Mouse (Mus musculus): ENCODE measurements at regions not wholly inside any gene's neighbourhood (a gene's known extent, or its start where the extent isn't known, plus 50 kb on each side); places are given as distances from the start of the nearest gene placed in this dataset.

DNA sequence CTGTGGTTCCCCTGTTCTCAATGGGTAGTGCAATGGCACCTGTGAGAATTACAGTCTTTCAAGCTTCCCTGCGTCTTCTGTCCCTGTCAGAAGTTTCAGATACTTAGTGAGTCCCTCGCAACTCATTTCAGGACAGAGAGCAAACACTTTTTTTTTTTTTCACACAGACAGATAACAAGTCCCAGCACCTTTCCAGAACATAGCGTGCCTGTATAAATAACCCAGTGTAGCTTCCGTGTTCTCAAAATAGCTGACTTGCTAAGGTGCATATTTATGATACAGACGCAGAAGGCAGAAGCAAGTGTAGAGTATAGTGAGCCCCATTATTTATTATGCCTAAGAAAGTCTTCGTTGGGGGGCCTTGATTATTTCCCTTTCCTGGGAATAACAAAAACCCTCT is 929.4 kb downstream of the Robo2 start:
- Histone ChIP-seq H3K4me1 (peaks cover 8% of the 10 kb centered on the region), H3K36me3 (no peaks in the 10 kb centered on the region), H3K4me3 (no peak overlapping the region), H3K27me3 (no peaks in the 10 kb centered on the region), H3K9me3 (no peaks in the 10 kb centered on the region), H3K4me2 (no peak overlapping the region), H3K9ac (no peak overlapping the region), H3K27ac (no peak overlapping the region)
- no peak for ATAC-seq (ENCODE audit: insufficient number of reproducible peaks, insufficient read depth, low FRiP score, low TSS enrichment, low read depth)
- 80% methylated on average over 6 of the region's 6 CpGs for WGBS

DNA sequence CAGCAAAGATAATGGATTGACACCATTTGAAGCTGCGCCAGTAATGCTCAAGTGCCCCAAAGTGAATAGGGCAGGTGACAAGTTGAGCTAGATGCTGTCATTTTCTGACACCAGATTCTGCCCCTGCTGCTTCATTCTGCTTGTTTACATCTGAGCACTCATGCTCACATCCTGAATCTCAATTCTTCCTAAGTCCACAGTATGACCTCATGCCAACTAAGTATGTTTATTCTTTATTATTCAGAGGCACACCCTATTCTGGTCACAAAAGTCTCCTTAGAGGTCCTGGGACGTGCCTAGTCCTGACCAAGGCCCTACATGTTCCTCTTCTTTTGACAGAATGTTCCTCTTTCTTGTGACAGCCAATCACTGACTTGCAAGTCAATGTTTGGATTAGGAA is 938.1 kb downstream of the Robo2 start:
- H3K9me3 ChIP-seq: no peaks in the 10 kb centered on the region
- no peaks in the 10 kb centered on the region for H3K36me3 ChIP-seq
- H3K27ac ChIP-seq: no peak overlapping the region
- H3K4me2 ChIP-seq: no peak overlapping the region
- 83% methylated on average over 2 of the region's 2 CpGs for WGBS
- ATAC-seq (ENCODE audit: insufficient number of reproducible peaks, insufficient read depth, low FRiP score, low TSS enrichment, low read depth): no peak
- no peaks in the 10 kb centered on the region for H3K27me3 ChIP-seq
- no peak overlapping the region for H3K9ac ChIP-seq
- H3K4me3 ChIP-seq: no peak overlapping the region
- H3K4me1 ChIP-seq: 0 out of 2 replicates have a peak, but pooled peaks cover 6% of the 10 kb centered on the region

DNA sequence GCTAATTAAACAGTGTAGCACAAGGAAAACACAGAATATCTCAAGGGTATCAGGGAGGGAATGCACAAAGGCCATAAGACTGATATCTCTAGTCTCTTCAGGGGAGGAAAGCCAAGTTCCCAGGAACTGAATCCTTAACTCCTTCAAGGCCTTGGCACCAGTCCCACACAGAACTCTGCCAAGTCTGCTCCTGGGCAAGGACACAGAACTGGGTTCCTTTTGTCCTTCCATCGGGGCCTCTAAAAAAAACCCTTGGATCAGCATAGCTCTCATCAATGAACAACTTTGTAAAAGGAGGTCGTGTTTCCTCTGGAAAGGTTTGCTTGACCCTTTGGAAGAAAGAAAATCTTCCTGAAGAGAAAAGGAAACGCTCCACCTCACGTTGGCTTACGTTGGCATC is 940.1 kb downstream of the Robo2 start:
- Histone ChIP-seq H3K27me3 (no peaks in the 10 kb centered on the region), H3K9ac (no peak overlapping the region), H3K4me2 (no peak overlapping the region), H3K4me3 (no peak overlapping the region), H3K27ac (no peak overlapping the region), H3K9me3 (no peaks in the 10 kb centered on the region), H3K4me1 (0 out of 2 replicates have a peak, but pooled peaks cover 3% of the 10 kb centered on the region), H3K36me3 (no peaks in the 10 kb centered on the region)
- no peak for ATAC-seq (ENCODE audit: insufficient number of reproducible peaks, insufficient read depth, low FRiP score, low TSS enrichment, low read depth)
- WGBS: 69% methylated on average over 5 of the region's 5 CpGs

DNA sequence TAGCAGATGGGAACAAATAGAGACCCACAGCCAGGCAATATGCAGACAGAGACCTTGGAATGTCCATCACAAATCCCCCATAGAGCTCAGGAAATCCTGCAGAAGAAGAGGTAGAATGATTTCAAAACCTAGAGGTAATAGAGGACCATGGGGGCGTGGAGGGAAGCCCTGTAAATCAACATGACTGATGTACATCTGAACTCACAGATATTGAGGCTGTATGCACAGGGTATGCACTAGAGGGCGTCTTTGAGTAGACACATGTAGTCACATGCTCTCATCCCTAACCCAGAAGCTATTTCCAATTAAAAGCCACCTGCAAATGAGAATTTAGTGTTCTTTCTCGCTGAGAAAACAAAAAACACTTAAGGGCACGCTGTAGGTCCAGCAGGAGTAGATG is 941.1 kb downstream of the Robo2 start:
- ATAC-seq (ENCODE audit: insufficient number of reproducible peaks, insufficient read depth, low FRiP score, low TSS enrichment, low read depth): no peak
- H3K36me3 ChIP-seq: no peaks in the 10 kb centered on the region
- no peaks in the 10 kb centered on the region for H3K27me3 ChIP-seq
- H3K4me2 ChIP-seq: no peak overlapping the region
- H3K9me3 ChIP-seq: no peaks in the 10 kb centered on the region
- 66% methylated on average over 4 of the region's 4 CpGs for WGBS
- no peak overlapping the region for H3K27ac ChIP-seq
- 0 out of 2 replicates have a peak, but pooled peaks cover 3% of the 10 kb centered on the region for H3K4me1 ChIP-seq
- no peak overlapping the region for H3K9ac ChIP-seq
- H3K4me3 ChIP-seq: no peak overlapping the region

DNA sequence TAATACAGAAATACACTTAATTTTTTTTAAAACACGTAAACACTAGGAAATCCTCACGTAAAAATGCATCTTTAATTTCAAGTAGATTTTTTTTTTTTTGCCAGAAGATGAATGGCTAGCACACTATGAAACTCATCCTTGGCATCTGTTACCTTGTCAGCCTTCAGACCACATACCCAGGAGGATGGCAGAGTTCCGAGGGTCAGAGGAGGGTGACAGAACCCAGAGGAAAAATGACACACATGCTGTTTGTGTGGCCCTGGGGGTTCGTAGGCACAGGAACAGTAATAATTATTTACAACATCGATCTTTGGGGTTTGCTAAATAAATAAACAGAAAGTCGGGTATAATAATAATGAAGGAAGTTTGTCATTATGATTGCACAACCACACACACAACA is 945.3 kb downstream of the Robo2 start:
- Histone ChIP-seq H3K4me1 (no peaks in the 10 kb centered on the region), H3K27me3 (no peaks in the 10 kb centered on the region), H3K27ac (no peak overlapping the region), H3K4me3 (no peak overlapping the region), H3K4me2 (no peak overlapping the region), H3K9me3 (no peaks in the 10 kb centered on the region), H3K9ac (no peak overlapping the region), H3K36me3 (no peaks in the 10 kb centered on the region)
- no peak for ATAC-seq (ENCODE audit: insufficient number of reproducible peaks, insufficient read depth, low FRiP score, low TSS enrichment, low read depth)
- WGBS: 82% methylated on average over 6 of the region's 6 CpGs

DNA sequence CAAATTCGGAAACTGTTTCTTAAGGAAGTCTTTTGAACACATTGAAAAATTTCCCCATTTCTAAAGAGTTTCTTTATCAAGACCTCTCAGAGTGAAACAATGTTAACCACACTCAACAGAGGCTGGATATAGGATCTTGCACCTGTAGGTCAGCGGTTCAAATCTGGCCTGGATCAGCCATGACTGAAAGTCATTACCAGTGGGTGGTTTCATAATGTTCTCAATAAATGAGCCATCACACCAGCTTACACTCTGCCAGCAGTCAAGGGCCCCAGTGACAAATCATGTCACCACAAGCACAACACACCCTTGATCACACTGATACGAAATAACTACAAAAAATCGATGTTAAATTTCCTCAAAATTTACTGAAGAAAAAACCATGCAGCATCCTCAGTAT is 949.1 kb downstream of the Robo2 start:
- ATAC-seq (ENCODE audit: insufficient number of reproducible peaks, insufficient read depth, low FRiP score, low TSS enrichment, low read depth): no peak
- no peaks in the 10 kb centered on the region for H3K4me1 ChIP-seq
- WGBS: 87% methylated on average over 4 of the region's 4 CpGs
- H3K4me2 ChIP-seq: no peak overlapping the region
- H3K36me3 ChIP-seq: no peaks in the 10 kb centered on the region
- H3K9ac ChIP-seq: no peak overlapping the region
- no peaks in the 10 kb centered on the region for H3K27me3 ChIP-seq
- no peak overlapping the region for H3K4me3 ChIP-seq
- no peaks in the 10 kb centered on the region for H3K9me3 ChIP-seq
- H3K27ac ChIP-seq: no peak overlapping the region

DNA sequence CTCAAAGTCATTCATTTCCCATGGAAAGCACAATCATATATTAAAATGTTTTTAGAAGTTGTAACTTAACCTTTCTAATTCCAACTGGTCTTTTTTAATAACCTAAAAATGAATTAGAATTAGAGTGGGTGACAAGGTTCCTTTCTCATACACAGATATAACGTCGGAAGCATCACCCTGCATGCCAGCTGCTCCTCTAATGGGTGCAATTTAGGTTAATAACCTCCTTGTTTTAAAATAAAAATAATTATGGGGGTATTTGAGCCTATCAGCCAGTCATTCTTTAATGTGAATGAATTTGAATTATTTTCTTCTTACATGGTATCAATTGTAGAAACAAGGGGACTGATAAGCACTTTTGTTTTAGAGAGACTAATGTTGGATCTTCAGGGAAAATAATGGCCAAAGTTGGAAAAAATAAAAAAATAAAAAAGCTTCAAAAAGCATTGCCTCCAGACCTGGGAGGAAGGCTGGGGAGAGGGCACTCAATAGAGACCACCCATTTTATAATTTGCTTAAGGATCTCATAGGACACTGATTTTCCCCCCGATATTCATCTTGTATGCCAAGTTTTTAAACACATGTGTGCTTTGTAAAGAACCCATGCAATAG is 960.9 kb downstream of the Robo2 start:
- WGBS: 84% methylated on average over 3 of the region's 3 CpGs
- ATAC-seq (ENCODE audit: insufficient number of reproducible peaks, insufficient read depth, low FRiP score, low TSS enrichment, low read depth): no peak
- Histone ChIP-seq H3K4me3 (no peak overlapping the region), H3K27me3 (no peaks in the 10 kb centered on the region), H3K9ac (no peak overlapping the region), H3K4me2 (no peak overlapping the region), H3K36me3 (no peaks in the 10 kb centered on the region), H3K4me1 (no peaks in the 10 kb centered on the region), H3K27ac (no peak overlapping the region), H3K9me3 (no peaks in the 10 kb centered on the region)

DNA sequence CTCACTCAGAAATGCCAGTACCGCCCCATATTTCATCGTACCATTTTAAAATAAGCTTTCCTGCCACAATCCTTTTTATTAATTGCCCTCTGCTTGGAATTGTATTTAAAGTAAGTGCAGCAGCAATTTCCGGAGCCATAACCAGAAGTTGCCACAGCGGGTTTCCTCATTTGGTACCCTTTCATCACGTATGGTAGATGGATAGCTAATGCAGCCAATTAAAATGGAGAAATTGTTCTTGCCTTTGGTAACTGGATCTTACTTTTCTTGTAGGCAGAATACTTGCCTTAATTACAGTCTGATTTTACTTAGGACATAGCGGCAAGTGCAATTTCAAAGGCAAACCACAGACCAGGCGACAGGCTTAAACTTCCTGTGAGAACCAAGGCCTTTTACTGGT is 961.8 kb downstream of the Robo2 start:
- no peak overlapping the region for H3K27ac ChIP-seq
- no peaks in the 10 kb centered on the region for H3K27me3 ChIP-seq
- no peaks in the 10 kb centered on the region for H3K9me3 ChIP-seq
- no peak overlapping the region for H3K4me2 ChIP-seq
- H3K36me3 ChIP-seq: no peaks in the 10 kb centered on the region
- WGBS: 59% methylated on average over 7 of the region's 7 CpGs
- no peak overlapping the region for H3K9ac ChIP-seq
- ATAC-seq (ENCODE audit: insufficient number of reproducible peaks, insufficient read depth, low FRiP score, low TSS enrichment, low read depth): no peak
- H3K4me3 ChIP-seq: no peak overlapping the region
- H3K4me1 ChIP-seq: no peaks in the 10 kb centered on the region

DNA sequence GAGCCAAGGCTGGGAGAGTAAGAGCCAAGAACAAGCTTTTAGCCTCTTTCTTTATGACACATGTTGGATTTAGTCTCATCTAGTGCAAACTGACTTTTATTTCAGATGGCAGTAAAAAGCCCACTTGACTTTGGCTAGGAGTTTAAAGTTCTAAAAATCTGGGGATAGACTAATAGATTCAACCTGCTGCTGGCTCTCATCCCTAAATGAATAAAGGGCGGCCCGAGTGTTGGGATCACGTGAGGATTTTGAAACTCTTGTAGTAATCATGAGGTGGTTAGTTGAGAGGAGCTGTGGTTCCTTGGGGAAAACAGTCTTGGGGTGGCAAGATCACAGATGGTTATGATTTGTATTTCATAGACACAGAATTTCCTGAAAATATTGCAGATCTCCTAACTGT is 975.9 kb downstream of the Robo2 start:
- no peak; the same call in 1 of the 2 replicates for ATAC-seq (ENCODE audit: insufficient number of reproducible peaks, insufficient read depth, low FRiP score, low TSS enrichment, low read depth)
- 18% methylated on average over 3 of the region's 3 CpGs for WGBS

DNA sequence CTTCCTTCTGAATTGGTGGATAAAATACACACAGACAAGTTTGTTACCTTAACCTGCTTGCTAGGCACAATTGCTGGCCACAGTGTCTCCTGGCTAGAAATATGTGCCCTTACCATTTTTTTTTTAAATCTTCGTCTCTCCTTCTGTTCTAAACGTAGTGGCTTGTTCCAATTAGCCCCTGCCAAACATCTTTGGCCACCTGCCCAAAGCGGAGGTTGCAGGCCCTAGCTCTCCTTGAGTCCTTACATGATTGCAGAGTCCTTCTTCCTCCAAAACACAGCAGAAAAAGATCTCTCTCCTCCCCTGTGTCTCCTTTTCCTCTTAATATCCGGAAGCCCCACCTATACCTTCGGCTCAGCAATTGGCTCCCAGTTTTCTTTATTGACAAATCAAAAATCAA is 986.8 kb downstream of the Robo2 start:
- Histone ChIP-seq H3K4me2 (no peak overlapping the region), H3K4me1 (no peaks in the 10 kb centered on the region), H3K9me3 (no peaks in the 10 kb centered on the region), H3K4me3 (no peak overlapping the region), H3K36me3 (no peaks in the 10 kb centered on the region), H3K27me3 (no peaks in the 10 kb centered on the region), H3K27ac (no peak overlapping the region), H3K9ac (no peak overlapping the region)
- WGBS: 79% methylated on average over 5 of the region's 5 CpGs
- no peak for ATAC-seq (ENCODE audit: insufficient number of reproducible peaks, insufficient read depth, low FRiP score, low TSS enrichment, low read depth)

More for the DNA sequence above, 975.9 kb downstream of the Robo2 start:
- H3K4me1 ChIP-seq: 0 out of 2 replicates have a peak, but pooled peaks cover 7% of the 10 kb centered on the region
- no peaks in the 10 kb centered on the region for H3K9me3 ChIP-seq
- no peak overlapping the region for H3K9ac ChIP-seq
- H3K27me3 ChIP-seq: no peaks in the 10 kb centered on the region
- no peaks in the 10 kb centered on the region for H3K36me3 ChIP-seq
- H3K4me2 ChIP-seq: no peak overlapping the region
- peak overlapping the region; percentile 5; the same call in 1 of the 2 replicates for H3K27ac ChIP-seq
- H3K4me3 ChIP-seq: no peak overlapping the region

DNA sequence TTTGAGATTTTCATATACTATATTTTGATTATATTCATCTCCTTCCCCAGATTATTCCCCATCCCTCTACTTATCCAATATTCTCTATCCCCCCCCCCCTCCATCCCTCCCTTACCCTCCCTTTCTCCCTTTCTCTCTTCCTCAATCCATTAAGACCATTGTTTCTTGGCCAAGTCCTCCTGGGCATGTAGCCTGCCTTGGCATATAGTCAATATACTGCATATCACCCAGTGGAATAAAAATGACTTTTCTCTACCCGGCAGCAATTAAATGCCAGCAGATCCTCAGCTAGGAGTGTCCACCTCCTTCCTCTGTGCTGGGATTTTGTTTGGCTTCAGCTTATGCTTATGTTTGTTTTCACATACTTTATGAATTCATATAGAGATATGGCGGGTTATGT is 987.3 kb downstream of the Robo2 start:
- Histone ChIP-seq H3K9ac (no peak overlapping the region), H3K4me3 (no peak overlapping the region), H3K4me1 (no peaks in the 10 kb centered on the region), H3K4me2 (no peak overlapping the region), H3K9me3 (no peaks in the 10 kb centered on the region), H3K27me3 (no peaks in the 10 kb centered on the region), H3K36me3 (no peaks in the 10 kb centered on the region), H3K27ac (no peak overlapping the region)
- 89% methylated on average over 2 of the region's 2 CpGs for WGBS
- no peak for ATAC-seq (ENCODE audit: insufficient number of reproducible peaks, insufficient read depth, low FRiP score, low TSS enrichment, low read depth)

DNA sequence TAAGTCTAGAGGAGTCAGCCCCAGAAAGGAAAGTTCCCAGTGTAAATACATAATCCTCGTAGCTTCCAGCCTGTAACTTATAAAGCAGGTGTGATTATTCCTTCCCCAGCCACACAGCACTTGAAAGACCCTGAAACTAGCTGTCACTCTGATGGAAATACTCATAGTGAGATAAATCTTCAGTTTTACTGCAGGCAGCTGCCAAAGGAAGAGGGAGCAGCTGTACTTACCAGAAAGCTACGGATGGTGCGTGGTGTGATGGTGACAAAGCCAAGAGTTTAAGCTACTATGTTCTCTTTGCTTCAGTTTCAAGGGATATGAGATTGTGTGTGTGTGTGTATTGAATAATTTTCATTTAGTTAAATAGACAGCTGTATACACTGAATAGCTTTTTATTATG is 1007.1 kb downstream of the Robo2 start:
- Histone ChIP-seq H3K27ac (no peak overlapping the region), H3K36me3 (no peaks in the 10 kb centered on the region), H3K27me3 (no peaks in the 10 kb centered on the region), H3K4me1 (no peaks in the 10 kb centered on the region), H3K9ac (no peak overlapping the region), H3K9me3 (no peaks in the 10 kb centered on the region), H3K4me3 (no peak overlapping the region), H3K4me2 (no peak overlapping the region)
- no peak for ATAC-seq (ENCODE audit: insufficient number of reproducible peaks, insufficient read depth, low FRiP score, low TSS enrichment, low read depth)
- WGBS: 63% methylated on average over 3 of the region's 3 CpGs
